Mouse (Mus musculus): ENCODE results near the gene Dab1. TPM values are rescaled to one million over a fixed set of nuclear protein-coding genes. Genes with fewer than 3 reads are reported as not detected.

Dab1 gene
- polyA plus RNA-seq, 1 experiment = 35.8 TPM

DNA sequence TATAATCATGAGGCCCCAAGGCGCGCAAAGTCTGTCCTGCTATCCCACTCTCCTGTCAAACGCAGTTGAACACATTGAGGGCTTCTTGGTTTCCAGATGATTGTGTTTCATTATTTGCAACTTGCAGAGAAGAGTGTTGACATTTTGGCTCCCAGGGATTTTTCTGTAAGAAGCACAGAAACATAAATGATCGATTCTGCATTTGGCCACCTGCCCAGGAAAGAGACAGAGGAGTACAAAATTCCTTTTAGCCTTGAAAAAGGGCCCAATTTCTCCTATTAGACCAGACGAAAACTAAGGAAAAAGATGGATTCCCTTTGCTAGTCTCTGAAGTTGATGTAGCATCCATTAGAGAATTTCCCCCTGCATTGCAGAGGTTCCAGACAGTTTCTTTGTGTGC is 988.5 kb downstream of the Dab1 start:
- 49% methylated on average over 5 of the region's 5 CpGs for WGBS
- Histone ChIP-seq H3K4me1 (ENCODE audit: control insufficient read depth, insufficient read depth, low read length) (peaks cover 3% of the 10 kb centered on the region; the same call in 1 of the 2 replicates), H3K4me3 (replicated peaks; ENCODE audit: insufficient read depth, low read depth, low read length) (no peak overlapping the region), H3K27me3 (ENCODE audit: control insufficient read depth, insufficient read depth, low read length) (no peaks in the 10 kb centered on the region), H3K27ac (ENCODE audit: insufficient read depth, low read length) (no peak overlapping the region)
- TF ChIP-seq CTCF (IDR thresholded peaks at IDR 0.05; ENCODE audit: borderline replicate concordance, insufficient read depth, low read depth, low read length) (no peak), POLR2A (IDR thresholded peaks at IDR 0.05; ENCODE audit: borderline replicate concordance, insufficient read depth, low read length) (no peak)
- DNase-seq = no peak

DNA sequence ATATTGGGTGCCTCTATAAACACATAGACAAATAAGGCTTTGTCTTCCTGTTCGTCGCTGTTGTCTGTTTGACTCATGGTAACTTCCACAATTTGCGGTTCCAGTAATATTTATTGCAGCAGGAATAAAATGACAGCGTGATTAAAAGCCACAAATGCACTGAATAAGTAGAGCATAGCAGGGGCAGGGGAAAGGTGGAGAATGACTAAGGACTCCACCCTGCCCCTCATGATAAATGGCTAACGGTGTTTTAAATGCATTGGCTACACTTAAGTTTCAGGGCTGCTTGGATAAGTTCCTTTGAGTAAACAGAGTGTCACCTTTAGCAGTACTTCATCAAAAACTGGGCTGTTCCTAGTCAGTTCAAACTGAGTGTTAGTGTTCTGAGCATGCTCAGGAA is 1000.3 kb downstream of the Dab1 start:
- no peak for DNase-seq
- Histone ChIP-seq H3K4me1 (ENCODE audit: control insufficient read depth, insufficient read depth, low read length) (no peaks in the 10 kb centered on the region), H3K4me3 (replicated peaks; ENCODE audit: insufficient read depth, low read depth, low read length) (no peak overlapping the region), H3K27me3 (ENCODE audit: control insufficient read depth, insufficient read depth, low read length) (no peaks in the 10 kb centered on the region), H3K27ac (ENCODE audit: insufficient read depth, low read length) (no peak overlapping the region)
- WGBS = 89% methylated on average over 5 of the region's 5 CpGs
- TF ChIP-seq CTCF (IDR thresholded peaks at IDR 0.05; ENCODE audit: borderline replicate concordance, insufficient read depth, low read depth, low read length) = no peak
- TF ChIP-seq POLR2A (IDR thresholded peaks at IDR 0.05; ENCODE audit: borderline replicate concordance, insufficient read depth, low read length) = no peak

DNA sequence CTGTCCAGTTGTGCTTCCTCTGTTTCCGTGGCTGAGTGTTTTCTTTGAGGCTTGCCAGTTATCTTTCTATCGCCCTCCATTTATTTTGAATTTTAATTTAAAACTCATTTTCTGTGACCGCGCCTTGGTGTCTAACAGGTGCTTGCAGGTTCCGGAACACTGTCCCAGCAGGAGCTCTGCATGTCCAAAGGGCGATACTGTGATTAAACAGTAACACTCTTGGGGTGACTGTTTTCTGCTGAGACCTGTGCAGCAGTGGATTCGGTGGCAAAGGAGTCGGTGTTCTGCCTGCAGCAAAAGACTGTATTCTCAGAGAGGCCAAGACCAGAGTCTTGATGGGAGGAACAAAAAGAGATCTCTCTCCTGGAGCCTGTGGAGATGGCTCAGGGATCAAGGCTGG is 1006.2 kb downstream of the Dab1 start:
- DNase-seq = no peak
- Histone ChIP-seq H3K4me1 (ENCODE audit: control insufficient read depth, insufficient read depth, low read length) (no peaks in the 10 kb centered on the region), H3K27ac (ENCODE audit: insufficient read depth, low read length) (no peak overlapping the region), H3K4me3 (replicated peaks; ENCODE audit: insufficient read depth, low read depth, low read length) (no peak overlapping the region), H3K27me3 (ENCODE audit: control insufficient read depth, insufficient read depth, low read length) (no peaks in the 10 kb centered on the region)
- TF ChIP-seq CTCF (IDR thresholded peaks at IDR 0.05; ENCODE audit: borderline replicate concordance, insufficient read depth, low read depth, low read length) = no peak
- TF ChIP-seq POLR2A (IDR thresholded peaks at IDR 0.05; ENCODE audit: borderline replicate concordance, insufficient read depth, low read length) = no peak
- WGBS = 74% methylated on average over 8 of the region's 8 CpGs

- Histone ChIP-seq H3K27me3 (ENCODE audit: control insufficient read depth, insufficient read depth, low read length) (no peaks in the 10 kb centered on the region), H3K27ac (ENCODE audit: insufficient read depth, low read length) (no peak overlapping the region), H3K4me1 (ENCODE audit: control insufficient read depth, insufficient read depth, low read length) (no peaks in the 10 kb centered on the region), H3K4me3 (replicated peaks; ENCODE audit: insufficient read depth, low read depth, low read length) (no peak overlapping the region)
- 94% methylated on average over 7 of the region's 7 CpGs for WGBS
- DNase-seq = no peak
- no peak for TF ChIP-seq POLR2A (IDR thresholded peaks at IDR 0.05; ENCODE audit: borderline replicate concordance, insufficient read depth, low read length)
- no peak for TF ChIP-seq CTCF (IDR thresholded peaks at IDR 0.05; ENCODE audit: borderline replicate concordance, insufficient read depth, low read depth, low read length)
These were observed 1009.5 kb downstream of the Dab1 start for GRCm38 (mm10) chr4:104628708-104629107.

DNA sequence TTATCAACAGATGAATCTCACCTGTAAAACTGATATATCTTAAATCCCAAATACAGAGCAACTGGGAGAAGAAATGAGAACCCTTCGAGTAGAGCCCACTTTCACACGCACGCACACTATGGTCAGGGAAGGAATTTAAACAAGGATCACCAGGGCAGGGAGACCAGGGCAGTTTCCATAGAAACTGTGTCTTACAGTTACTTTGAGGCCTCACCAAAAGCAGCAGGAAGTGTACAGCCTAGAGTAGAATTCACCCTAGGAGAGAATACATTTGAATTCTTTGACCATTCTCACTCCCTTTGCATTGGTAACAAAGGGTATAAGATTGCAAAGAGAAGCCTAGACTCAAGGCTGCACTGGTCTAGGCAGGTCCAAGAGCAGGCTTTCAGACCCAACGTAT is 1017.9 kb downstream of the Dab1 start:
- no peak for DNase-seq
- Histone ChIP-seq H3K27me3 (ENCODE audit: control insufficient read depth, insufficient read depth, low read length) (no peaks in the 10 kb centered on the region), H3K4me3 (replicated peaks; ENCODE audit: insufficient read depth, low read depth, low read length) (no peak overlapping the region), H3K4me1 (ENCODE audit: control insufficient read depth, insufficient read depth, low read length) (peaks cover 2% of the 10 kb centered on the region; the same call in 1 of the 2 replicates), H3K27ac (ENCODE audit: insufficient read depth, low read length) (no peak overlapping the region)
- TF ChIP-seq CTCF (IDR thresholded peaks at IDR 0.05; ENCODE audit: borderline replicate concordance, insufficient read depth, low read depth, low read length) (no peak), POLR2A (IDR thresholded peaks at IDR 0.05; ENCODE audit: borderline replicate concordance, insufficient read depth, low read length) (no peak)
- 86% methylated on average over 4 of the region's 4 CpGs for WGBS

GRCm38 (mm10) chr4:104640617-104641016 is 1021.5 kb downstream of the Dab1 start:
- Histone ChIP-seq H3K27ac (ENCODE audit: insufficient read depth, low read length) (no peak overlapping the region), H3K4me1 (ENCODE audit: control insufficient read depth, insufficient read depth, low read length) (peaks cover 12% of the 10 kb centered on the region; the same call in 1 of the 2 replicates), H3K27me3 (ENCODE audit: control insufficient read depth, insufficient read depth, low read length) (no peaks in the 10 kb centered on the region), H3K4me3 (replicated peaks; ENCODE audit: insufficient read depth, low read depth, low read length) (no peak overlapping the region)
- DNase-seq = no peak
- no peak for TF ChIP-seq CTCF (IDR thresholded peaks at IDR 0.05; ENCODE audit: borderline replicate concordance, insufficient read depth, low read depth, low read length)
- no peak for TF ChIP-seq POLR2A (IDR thresholded peaks at IDR 0.05; ENCODE audit: borderline replicate concordance, insufficient read depth, low read length)
- 73% methylated on average over 5 of the region's 5 CpGs for WGBS

GRCm38 (mm10) chr4:104642761-104643469 is 1023.8 kb downstream of the Dab1 start:
- Histone ChIP-seq H3K27me3 (ENCODE audit: control insufficient read depth, insufficient read depth, low read length) (no peaks in the 10 kb centered on the region), H3K4me3 (replicated peaks; ENCODE audit: insufficient read depth, low read depth, low read length) (no peak overlapping the region), H3K4me1 (ENCODE audit: control insufficient read depth, insufficient read depth, low read length) (peaks cover 12% of the 10 kb centered on the region; the same call in 1 of the 2 replicates), H3K27ac (ENCODE audit: insufficient read depth, low read length) (peak overlapping the region; percentile 53; the same call in 1 of the 2 replicates)
- WGBS = 25% methylated on average over 8 of the region's 8 CpGs
- TF ChIP-seq CTCF (IDR thresholded peaks at IDR 0.05; ENCODE audit: borderline replicate concordance, insufficient read depth, low read depth, low read length) = no peak
- no peak for TF ChIP-seq POLR2A (IDR thresholded peaks at IDR 0.05; ENCODE audit: borderline replicate concordance, insufficient read depth, low read length)
- peak; percentile 68 to 80 for DNase-seq
